Mouse (Mus musculus): ENCODE measurements around the gene Ccsap.

Ccsap gene

DNA sequence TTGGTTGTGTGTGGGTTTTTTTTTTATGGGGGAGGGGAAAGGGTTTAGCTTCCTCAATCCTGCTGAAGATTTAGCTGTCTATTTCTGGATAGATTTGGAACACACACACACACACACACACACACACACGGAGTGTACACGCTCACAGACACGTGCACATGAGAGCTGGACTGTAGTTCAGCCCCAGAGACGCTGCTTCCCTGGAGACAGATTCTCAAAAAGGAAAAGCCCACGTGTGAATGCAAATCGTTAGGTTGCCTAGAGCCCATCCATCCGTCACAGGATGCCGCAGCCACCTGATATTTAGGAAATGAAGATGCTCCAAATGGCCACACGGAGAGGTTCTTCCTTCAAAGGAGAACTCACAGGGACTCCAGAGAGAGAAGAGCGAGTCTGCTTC is 20.3 kb upstream of the Ccsap start:
- peak in 1 of 2 experiments; percentile 93 for DNase-seq (ENCODE audit: low spot score in 2 of 2)

DNA sequence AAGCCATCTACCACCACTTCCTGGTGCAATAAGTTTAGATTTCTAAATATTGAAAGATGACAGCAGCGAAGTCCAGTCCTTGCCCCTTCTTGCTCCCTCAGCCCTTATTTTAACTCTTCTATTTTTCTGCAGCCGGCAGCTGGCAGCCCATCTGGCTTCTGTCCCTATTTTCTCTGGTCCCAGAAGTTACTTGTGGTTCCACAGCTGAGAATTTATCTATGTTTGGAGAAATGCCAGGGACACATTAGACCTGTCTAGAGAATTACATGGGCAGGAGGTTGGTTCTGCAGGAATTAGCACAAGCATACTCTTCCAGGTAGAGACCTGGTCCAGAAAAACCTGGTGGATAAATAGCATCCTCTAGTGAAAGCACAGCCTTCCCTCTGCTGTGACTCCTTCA is 17.9 kb upstream of the Ccsap start:
- DNase-seq (ENCODE audit: low spot score in 2 of 2) = no peak

DNA sequence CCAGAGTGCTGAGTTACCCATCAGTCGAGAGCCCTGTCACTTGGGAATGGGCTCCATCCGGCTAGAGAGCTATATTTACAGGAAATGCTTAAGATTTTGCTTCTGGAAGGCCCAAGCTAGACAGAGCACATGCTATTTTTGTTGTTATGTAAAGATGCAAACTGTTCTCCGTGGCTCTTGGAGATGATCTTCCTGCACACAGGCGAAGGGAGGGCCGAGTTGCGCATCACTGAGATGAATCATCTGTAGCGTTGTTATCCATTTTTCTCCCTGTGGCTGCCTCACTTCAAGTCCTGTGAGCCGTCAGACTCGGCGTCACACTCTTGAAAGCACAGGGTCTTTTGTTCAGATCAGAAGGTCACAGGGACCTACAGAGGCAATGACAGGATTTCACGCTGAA is 14.3 kb upstream of the Ccsap start:
- peak in 1 of 2 experiments; percentile 70 for DNase-seq (ENCODE audit: low spot score in 2 of 2)

DNA sequence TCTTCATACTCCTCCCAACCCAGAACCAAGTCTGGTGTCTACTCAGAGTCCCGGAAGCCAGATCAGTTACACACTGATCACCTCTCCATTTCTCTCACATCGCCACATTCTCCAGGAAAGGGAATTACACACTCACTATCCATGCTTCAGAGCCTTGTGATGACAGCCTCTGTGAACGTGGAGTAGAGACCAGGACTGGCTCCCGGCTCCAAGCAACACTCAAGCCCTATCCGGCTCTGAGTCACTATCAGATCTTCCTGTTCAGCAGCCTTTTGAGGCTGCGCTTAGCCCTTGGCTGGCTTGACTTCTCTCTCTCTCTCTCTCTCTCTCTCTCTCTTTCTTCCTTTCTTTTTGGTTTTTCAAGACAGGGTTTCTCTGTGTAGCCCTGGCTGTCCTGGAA is 13.4 kb upstream of the Ccsap start:
- no peak for DNase-seq (ENCODE audit: low spot score in 2 of 2)

DNA sequence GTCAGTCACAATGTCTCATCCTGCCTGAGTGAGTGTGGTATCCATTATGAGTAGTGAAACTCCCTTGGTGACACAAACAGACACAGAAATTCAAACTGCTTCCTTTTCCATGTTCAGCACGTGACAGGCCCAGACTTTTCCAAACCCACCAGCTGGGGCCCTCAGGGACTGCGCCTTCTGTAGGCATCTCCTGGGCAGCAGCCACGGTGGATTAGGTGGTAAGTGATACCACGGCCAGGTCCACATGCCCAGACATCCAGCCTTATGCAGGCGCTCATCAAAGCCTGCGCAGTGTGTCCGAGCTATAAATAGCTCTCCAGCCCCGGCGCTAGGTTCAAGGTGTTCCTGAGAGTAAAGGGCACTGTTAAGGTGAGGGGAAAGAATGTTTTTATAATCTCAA is 12.0 kb upstream of the Ccsap start:
- no peak for DNase-seq (ENCODE audit: low spot score in 2 of 2)

DNA sequence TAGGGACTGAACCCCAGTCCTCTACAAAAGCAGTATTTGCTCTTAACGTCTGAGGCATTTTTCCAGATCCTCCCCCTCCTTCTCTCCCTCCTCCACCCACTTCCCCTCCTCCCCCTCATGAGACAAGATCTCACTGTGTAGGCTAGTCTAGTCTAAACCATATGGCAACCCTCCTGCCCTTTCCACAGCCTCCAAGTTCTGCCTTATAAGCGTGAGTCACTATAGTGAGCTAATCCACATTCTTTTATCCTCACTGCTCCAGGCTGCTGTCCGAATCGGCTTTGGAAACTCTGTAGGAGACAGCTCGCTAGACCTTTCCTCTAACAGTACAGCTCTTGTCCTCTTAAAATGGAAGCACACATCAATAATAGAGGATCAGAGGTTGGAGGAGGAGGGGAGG is 7.0 kb upstream of the Ccsap start:
- DNase-seq (ENCODE audit: low spot score in 2 of 2) = no peak

DNA sequence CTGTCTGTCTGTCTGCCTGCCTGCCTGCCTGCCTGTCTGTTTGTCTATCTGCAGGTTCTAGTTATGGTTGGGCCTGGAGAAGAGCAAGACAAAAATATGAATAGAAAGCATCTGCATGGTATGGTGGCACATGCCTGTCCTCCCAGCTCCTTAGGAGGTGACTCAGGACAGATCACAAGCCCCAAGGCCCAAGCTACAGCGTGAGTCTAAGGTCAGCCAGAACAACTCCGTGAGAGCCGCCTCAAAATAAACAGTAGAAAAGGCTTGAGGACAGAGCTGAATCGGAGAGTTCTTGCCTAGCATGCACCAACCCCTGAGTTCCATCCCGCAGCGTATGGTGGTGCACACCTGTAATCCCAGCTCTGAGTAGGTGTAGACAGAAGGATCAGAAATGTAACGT is 5.8 kb upstream of the Ccsap start:
- DNase-seq (ENCODE audit: low spot score in 2 of 2) = no peak

DNA sequence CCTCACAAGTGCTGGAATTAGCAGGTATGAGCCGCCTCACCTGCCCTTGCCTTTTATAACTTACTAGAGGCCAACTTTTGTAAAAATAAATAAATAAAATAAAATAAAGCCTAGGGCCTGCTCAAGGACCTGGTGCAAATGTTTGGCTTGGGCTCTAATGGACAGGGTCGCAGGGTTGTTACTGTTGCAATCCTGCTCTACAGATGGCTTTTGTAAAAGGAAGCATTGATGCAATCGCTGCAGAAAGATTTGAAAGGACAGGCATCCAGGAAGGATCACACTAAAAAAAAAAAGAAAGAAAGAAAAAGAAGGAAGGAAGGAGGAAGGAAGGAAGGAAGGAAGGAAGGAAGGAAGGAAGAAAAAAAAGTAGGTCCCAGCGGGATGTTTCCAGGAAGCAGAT is 377 bp upstream of the Ccsap start:
- no peak for DNase-seq (ENCODE audit: low spot score in 2 of 2)

DNA sequence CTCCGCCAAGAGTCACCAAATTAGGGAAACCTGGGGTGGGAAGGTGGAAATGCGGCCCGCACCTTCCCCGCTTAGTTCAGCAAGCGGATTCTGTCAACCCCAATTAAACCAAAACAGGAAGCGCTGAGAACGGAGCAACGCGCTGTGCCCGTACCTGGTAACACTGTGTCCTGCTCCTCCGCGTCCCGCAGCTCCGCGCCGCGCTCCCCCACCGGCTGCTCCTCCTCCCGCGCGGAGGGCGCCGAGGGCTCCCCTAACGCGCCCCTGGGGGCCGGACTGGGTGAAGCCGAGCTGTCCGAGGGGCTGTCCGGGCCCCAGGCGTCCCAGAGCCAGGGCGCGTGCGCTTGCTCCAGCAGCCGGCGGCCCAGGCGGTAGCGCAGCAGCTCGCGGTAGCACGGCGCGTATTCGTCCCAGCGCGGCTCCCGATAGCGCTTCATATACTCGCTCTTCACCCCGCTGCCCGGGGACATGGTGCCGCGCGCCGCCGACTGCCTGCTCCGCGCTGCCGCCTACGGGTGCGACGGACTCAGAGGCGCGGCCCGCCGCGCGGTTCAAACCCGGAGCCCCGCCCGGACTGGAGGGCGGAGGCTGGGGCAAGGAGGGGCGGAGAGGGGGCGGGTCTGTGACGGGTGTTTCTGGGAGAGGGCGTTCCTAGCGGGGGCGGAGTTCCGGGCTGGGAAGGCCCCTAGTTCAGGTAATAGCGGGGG is 915 bp downstream of the Ccsap start:
- peak; percentile 90 to 91 for DNase-seq (ENCODE audit: low spot score in 2 of 2)

DNA sequence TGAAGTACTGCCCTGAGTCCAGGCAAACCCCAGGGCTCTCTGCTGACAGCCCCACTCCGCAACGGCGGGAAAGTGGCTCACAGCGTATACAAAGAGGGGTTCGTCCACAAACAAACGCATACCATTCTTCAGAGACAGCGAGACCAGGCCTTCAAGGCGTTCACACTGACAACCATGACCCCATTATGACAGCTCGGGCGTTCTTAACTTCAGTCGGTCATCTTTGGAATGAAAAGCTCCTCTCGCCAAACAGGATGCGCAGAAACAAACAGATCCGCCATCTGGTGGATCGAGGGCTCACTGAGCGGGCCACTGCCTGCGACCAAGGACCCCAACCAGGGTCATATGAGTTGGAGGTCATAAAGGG is 1.5 kb downstream of the Ccsap start:
- DNase-seq (ENCODE audit: low spot score in 2 of 2) = no peak

DNA sequence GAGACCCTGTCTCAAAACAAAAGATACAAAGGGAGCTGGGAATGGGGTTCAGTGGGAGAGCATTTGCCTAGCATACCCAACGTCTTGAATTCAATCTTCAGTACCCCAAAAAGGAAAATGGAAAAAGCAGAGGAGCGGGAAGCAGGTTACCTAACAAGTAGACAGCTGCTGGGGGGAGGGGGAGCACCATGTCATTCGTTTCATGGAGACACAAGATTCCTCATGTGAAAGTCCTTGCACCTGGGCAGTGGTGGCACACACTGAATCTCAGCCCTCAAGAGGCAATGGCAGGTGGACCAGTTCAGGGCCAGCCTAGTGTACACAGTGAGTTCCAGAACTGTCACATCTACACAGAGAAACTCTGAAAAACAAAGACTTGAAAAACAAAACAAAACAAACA is 2.6 kb downstream of the Ccsap start:
- DNase-seq (ENCODE audit: low spot score in 2 of 2) = no peak

DNA sequence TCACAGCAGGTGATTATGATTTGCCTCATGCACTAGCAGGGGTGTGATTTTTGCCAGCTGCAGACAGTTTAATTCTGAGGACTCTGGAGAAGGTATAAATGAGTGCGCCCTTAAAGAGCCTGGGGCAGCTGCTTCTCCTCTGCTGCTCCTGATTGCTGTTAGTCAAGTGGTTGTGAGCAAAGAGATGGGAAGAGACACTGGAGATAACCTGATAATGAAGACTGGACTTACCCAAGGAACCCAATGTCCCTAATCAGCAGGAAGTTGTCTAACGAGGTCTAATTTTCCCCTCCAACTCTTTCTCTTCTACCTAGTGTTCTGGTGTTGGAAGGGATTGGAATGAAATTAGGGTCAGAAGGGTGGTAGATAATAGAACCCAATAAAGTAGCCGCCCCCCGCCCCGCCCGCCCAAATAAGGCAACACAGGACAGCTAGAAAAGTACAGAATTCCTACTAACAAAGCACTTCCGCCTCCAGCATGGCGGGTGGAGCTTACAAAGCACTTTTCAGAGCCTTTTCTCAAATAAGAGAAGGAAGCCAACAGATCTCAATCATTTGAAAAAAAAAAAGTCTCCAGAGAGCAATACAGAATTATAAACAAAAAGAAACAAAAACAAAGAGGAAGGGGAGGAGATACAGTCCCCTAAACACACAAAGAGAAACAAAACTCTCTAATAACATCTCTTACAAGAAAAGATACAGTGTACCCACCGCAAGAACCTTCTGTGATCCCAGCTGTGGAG is 5.1 kb downstream of the Ccsap start:
- no peak for DNase-seq (ENCODE audit: low spot score in 2 of 2)

DNA sequence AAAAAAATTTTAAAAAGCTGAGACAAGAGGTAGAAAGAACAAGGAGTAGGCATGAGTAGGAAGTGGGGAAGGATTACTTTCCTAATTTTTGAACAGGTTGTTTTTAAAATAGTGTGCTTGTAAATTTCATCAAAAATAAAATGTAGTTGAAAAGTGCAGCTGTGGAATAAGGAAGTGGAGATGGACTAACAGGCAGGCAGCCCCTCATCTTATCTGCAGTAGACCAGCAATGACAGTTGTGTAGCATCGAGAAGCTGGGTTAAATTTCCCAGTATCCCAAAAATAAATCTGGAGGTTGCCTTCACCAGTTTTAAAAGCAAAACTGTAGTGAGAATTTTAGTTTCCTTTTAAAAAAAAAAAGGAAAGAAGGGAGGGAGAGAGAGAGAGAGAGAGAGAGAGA is 5.8 kb downstream of the Ccsap start:
- DNase-seq (ENCODE audit: low spot score in 2 of 2) = no peak

DNA sequence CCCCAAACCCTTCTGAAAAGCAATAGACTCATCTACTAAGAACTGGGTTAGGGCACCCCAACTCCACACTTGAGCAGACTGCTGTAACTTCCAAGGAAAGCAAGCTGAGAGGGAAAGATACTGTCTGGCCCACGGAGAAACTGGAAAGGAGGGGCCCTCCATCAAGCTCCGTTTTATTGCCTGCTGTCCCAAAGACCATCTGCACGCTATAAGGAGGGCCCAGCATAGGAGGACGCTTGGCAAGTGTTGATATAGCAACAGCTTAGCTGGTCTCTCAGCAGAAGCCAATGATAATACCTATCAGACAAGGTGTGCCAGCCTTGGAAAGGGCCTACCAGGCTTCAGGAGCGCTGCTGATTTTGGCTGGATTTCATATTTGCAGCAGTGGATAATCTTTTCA is 8.4 kb downstream of the Ccsap start:
- DNase-seq (ENCODE audit: low spot score in 2 of 2) = no peak

DNA sequence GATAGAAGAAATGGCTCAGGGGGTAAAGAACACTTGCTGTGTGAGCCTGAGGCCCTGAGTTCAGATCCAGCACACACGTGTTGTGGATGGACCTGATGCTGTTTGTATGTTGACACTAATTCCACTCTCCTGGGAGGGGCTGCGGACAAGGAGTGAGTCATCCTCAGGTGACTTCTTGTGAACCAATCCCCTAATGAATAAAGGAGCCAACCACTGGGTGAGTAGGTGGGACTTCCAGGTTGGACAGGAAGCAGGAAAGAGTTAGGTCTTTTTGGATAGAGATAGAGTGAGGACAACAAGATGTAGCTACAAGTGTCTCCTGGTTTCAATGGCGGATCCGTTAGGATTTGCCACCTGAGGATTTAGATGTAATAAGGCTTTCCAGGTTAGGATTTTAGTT is 10.7 kb downstream of the Ccsap start:
- no peak for DNase-seq (ENCODE audit: low spot score in 2 of 2)

DNA sequence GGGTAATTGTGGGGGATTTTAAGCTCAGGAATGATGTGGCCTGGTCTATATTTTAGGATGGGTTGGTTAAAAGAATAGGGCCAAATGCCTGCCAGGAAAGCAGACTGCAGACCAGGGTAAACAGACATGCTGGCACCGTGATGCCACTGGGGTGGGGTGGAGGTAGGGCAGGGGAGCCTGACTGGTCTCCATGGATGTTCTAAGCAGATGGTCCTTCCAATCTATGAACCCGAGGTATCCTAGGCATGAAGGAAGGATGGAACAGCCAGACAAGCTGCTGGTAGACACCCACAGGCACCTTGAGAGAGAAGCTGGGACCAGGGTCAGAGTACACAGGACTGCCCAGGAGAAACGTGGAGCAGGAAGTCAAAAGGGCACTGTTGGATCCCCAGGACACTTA is 12.5 kb downstream of the Ccsap start:
- DNase-seq (ENCODE audit: low spot score in 2 of 2) = no peak

DNA sequence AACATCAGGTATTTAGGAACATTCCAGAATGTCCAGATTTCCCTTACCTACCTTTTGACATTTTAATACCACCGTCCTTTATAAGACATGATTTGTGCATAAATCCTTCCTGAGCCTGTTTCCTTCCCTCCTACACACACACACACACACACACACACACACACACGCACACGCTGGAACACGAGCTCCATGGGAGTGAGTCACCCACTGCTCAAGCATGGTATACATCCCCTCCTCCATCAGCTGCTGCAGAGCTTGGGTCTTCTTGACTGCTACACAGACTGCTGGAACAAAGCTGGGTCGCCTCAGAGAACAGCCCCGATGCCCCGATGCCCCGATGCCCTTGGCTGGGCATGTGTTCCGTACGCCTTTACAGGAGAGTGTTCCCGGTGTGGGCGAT is 13.5 kb downstream of the Ccsap start:
- DNase-seq (ENCODE audit: low spot score in 2 of 2) = peak in 1 of 2 experiments; percentile 64

DNA sequence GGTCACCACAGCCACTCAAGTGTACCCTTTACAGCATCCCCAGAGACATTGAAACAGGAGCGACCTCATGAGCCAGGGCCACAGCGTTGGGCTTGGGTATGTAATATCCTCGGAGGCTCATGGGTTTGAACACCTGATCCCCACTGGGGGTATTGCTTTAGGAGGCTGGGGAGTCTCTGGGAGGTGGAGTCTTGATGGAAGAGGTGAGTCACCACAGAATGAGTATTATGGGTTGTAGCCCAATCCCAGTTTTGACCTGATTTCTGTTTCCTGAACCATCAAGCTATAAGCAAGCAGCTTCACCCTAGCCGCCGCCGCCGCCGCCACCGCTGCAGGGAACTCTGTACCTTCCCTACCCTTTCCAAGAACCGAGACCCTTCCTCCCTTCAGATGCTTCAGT is 14.0 kb downstream of the Ccsap start:
- no peak for DNase-seq (ENCODE audit: low spot score in 2 of 2)

DNA sequence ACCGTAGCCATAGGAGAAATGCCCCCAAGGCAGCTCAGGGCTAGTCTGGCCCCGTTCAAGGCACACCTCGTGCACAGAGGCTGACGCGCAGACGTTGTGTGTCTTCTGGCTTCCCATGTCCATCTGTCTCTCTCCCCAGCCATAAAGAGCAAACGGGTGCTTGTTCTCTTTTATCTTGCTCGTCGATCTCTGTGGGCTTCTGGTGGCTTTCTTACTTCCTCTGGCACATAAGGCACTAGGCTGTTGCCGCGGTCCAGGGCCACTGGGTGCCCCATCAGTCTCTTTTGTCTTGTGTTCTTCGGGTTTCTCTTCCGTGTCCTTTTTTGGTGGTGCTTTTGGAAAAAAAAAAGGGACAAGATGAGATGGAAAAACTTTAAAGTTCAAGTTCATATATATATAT is 14.9 kb downstream of the Ccsap start:
- no peak for DNase-seq (ENCODE audit: low spot score in 2 of 2)

DNA sequence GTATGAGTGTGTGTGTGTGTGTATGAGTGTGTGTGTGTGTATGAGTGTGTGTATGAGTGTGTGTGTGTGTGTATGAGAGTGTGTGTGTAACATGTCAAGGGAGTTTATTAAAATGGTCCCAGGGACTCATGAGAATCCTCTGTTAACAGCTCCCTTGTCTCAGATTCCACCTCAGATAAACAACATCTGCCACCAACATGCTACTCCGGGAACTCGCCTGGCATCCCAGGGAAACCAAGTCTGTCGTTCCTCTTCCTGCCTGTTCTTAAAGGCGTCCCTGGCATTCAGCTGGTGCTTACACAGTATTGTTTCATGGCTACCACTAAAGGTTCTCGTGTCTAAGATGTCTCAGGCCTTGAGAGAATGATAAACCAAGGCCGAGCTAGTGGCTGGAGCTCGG is 15.7 kb downstream of the Ccsap start:
- DNase-seq (ENCODE audit: low spot score in 2 of 2) = no peak

DNA sequence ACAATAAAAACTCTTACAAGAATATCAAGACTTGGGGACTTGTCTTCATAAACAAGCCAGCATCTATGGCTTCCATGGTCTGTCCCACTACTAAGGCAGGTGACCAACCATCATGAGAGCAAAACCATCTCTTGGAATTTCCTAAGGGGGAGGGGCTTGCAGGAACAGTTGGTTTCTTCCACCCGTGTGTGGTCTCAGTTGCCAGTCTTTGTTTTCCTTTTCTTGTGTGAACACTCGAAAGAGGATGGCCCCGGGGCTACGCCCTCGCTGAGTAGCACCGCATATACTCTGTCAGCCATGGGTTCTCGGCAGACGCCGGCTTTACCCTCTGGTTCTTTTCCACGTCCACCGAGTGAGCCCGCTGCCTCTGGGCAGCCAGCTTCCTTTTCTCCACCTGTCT is 17.9 kb downstream of the Ccsap start:
- DNase-seq (ENCODE audit: low spot score in 2 of 2) = no peak

DNA sequence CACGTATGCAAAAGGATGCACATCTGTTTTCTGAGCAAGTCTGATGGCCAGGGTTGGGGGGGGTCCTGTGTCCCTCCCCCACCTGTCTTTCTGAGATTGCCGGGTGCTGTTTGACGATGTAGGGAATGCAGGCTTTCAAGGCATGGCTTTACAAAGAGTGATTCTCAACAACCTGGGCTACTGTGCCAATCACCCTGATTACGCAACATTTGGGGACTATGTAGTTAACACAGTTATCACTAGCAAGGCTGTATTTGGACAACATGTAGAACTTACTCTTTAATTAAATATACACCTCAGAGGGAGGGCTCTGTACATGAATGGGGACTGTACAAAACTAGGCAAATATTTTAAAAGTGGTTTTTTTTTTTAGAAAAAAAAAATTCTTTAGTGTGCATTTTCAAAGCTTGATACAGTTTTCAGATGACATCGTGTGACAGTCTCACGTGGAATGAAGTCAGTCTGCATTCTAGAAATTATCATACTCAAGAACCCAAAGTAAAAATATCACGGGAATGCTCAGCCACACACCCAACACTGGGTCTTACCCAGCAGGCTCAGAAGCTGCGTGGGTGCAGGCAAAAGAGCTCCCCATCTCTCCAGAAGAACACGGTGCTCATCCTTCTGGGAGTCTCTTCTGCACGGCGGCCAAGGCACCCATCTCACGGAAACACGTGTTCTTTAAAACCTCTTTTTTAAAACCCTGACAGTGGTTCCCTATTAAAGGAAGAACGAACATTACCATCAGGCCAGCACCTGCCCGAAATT is 19.2 kb downstream of the Ccsap start:
- peak; percentile 80 to 88 for DNase-seq (ENCODE audit: low spot score in 2 of 2)

DNA sequence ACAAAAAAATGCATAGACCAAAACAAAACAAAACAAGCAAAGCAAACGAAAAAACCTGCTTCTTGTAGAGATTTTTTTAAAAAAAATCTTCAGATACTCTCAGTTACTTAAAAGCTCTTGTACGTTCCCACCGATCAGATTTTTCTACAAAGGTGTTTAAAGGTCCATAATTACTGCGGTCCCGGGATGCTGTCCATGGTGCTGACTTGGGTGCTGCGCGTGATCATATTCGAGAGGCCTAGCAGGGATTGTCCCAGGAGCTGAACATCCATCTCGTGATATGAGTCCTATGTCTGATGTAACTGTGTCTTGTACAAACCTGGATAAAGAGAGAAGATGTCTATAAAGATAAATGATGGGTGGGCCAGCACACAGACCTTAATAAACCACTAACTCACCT is 21.5 kb downstream of the Ccsap start:
- no peak for DNase-seq (ENCODE audit: low spot score in 2 of 2)

All from frontal cortex, postnatal 36 days (tissue).